Mouse (Mus musculus) forebrain, embryonic 14.5 days (tissue): Measurements from ENCODE around the gene Gm17482. TPM values are rescaled to one million over a fixed set of nuclear protein-coding genes. Genes with fewer than 3 reads are reported as not detected.

Source experiments
- ATAC-seq: fragments of 200-750 bp; cut with Nextera tagmentation; 2 replicates; pipeline ENCODE4 v1.8.0; 2017; ENCODE audit warnings: mild to moderate bottlenecking, moderate library complexity
- DNase-seq: peaks from one replicate; pipeline ENCODE4 v3.0.0-alpha.2; 2015; ENCODE audit warnings: low spot score
- H3K27ac ChIP-seq: fragments of 300-500 bp; sonication (generic); 2 replicates; pipeline ENCODE4 v1.5.1; 2014; ENCODE audit warnings: low read depth, mild to moderate bottlenecking, control low read depth, low read length, moderate library complexity
- H3K27me3 ChIP-seq: fragments of 300-500 bp; sonication (generic); replicated peaks from 2 replicates; pipeline ENCODE4 v1.6.1; 2014; ENCODE audit warnings: low read length, control low read depth, mixed read lengths; ENCODE audit not compliant: control insufficient read depth, insufficient read depth
- H3K36me3 ChIP-seq: fragments of 300-500 bp; sonication (generic); 2 replicates; pipeline ENCODE4 v1.6.1; 2014; ENCODE audit warnings: low read length, control low read depth; ENCODE audit not compliant: control insufficient read depth, insufficient read depth
- H3K4me1 ChIP-seq: fragments of 300-500 bp; sonication (generic); 2 replicates; pipeline ENCODE4 v1.6.1; 2014; ENCODE audit warnings: antibody characterized with exemption, low read length, control low read depth; ENCODE audit not compliant: control insufficient read depth, insufficient read depth
- H3K4me2 ChIP-seq: fragments of 300-500 bp; sonication (generic); 2 replicates; pipeline ENCODE4 v1.6.1; 2014; ENCODE audit warnings: mild to moderate bottlenecking, control low read depth, low read length
- H3K4me3 ChIP-seq: fragments of 300-500 bp; sonication (generic); 2 replicates; pipeline ENCODE4 v1.5.1; 2014; ENCODE audit warnings: low read depth, low read length, control low read depth
- H3K9ac ChIP-seq: fragments of 300-500 bp; sonication (generic); 2 replicates; pipeline ENCODE4 v1.6.1; 2014; ENCODE audit warnings: mild to moderate bottlenecking, low read length, control low read depth, moderate library complexity
- H3K9me3 ChIP-seq: fragments of 300-500 bp; sonication (generic); replicated peaks from 2 replicates; pipeline ENCODE4 v1.6.1; 2016; ENCODE audit warnings: low read length, control low read depth, mixed read lengths; ENCODE audit not compliant: control insufficient read depth
- WGBS: fragments of 180-500 bp; shearing (Covaris S2); extraction: QIAGEN DNeasy Blood & Tissue Kit; methylation state at CpG from one replicate; pipeline ENCODE4 v1.1.7; 2014; 5-methylcytosine and 5-hydroxymethylcytosine counted together
- polyA plus RNA-seq: library from polyadenylated mRNA; unstranded; fragments of >200 nt; fragmentation: Nextera tagmentation; extraction: Ambion mirVana; gene quantifications from 2 replicates; pipeline ENCODE4 v1.2.1, GENCODE M21; 2014

Gm17482 gene
- polyA plus RNA-seq, result not detected in 2 replicates

GRCm38 (mm10) chr6:115227043-115227442, at the start of gene Gm17482:
Gm17482 (plus strand) TSS chr6:115227343.
- Histone ChIP-seq H3K9me3 (no peaks in the 10 kb centered on the region), H3K36me3 (no peaks in the 10 kb centered on the region), H3K4me3 (no peak within 1 kb of the TSS), H3K9ac (no peak within 1 kb of the TSS), H3K27me3 (no peaks in the 10 kb centered on the region), H3K27ac (no peak within 1 kb of the TSS), H3K4me2 (no peak within 1 kb of the TSS), H3K4me1 (no peaks in the 10 kb centered on the region)
- 62% methylated on average over 4 of the region's 4 CpGs for WGBS
- ATAC-seq, result no peak
- no peak for DNase-seq

DNA sequence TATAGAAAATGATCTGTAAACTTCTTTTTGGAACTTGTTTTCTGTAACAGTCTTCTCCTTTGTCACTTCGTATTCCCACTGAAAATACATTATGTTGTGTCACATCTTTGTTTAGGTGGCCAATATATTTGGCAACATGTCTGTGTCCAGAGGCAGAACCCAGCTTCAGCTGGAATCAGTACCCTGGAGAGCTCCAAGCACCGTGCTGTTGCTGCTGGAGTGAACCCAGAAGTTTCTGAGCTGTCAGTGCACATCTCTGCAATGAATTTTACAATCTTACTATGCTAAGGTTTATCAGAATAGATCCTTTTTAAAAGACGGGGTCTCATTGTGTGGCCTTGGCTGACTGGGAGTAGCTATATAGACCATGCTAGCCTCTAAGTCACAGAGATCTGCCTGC, 48.3 kb upstream of the Gm17482 start:
- H3K4me2 ChIP-seq, result no peak overlapping the region
- 0 out of 2 replicates have a peak, but pooled peaks cover 3% of the 10 kb centered on the region for H3K4me1 ChIP-seq
- H3K9ac ChIP-seq, result no peak overlapping the region
- DNase-seq (no peak), ATAC-seq (no peak)
- no peak overlapping the region for H3K4me3 ChIP-seq
- no peaks in the 10 kb centered on the region for H3K27me3 ChIP-seq
- no peaks in the 10 kb centered on the region for H3K36me3 ChIP-seq
- no peaks in the 10 kb centered on the region for H3K9me3 ChIP-seq
- no peak overlapping the region for H3K27ac ChIP-seq
- WGBS, result 44% methylated on average over 3 of the region's 3 CpGs

DNA sequence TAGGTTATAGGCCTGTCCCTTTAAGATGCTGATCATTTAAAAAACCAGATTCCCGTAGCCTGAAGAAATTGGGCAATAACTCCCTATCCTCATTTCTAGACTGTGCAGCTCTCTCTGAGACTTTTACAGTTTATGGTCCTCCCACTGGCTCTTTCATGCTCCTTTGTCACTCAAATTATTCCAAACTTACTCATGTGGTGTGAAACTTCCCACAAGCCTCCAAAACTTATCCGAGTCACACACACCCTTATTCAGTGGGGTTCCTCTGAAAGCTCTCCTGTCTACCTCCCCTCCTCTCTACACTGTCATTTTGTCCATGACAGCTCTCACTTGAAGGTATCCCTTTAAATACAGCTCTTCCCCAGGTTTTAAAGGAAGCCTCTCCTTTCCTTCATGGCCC, 46.0 kb upstream of the Gm17482 start:
- H3K9me3 ChIP-seq, result no peaks in the 10 kb centered on the region
- H3K4me3 ChIP-seq, result no peak overlapping the region
- no peak overlapping the region for H3K4me2 ChIP-seq
- no peak for ATAC-seq
- no peak overlapping the region for H3K9ac ChIP-seq
- DNase-seq, result no peak
- H3K27ac ChIP-seq, result no peak overlapping the region
- H3K4me1 ChIP-seq, result 0 out of 2 replicates have a peak, but pooled peaks cover 3% of the 10 kb centered on the region
- H3K27me3 ChIP-seq, result no peaks in the 10 kb centered on the region
- WGBS, result 70% methylated on average over 2 of the region's 2 CpGs
- H3K36me3 ChIP-seq, result no peaks in the 10 kb centered on the region

DNA sequence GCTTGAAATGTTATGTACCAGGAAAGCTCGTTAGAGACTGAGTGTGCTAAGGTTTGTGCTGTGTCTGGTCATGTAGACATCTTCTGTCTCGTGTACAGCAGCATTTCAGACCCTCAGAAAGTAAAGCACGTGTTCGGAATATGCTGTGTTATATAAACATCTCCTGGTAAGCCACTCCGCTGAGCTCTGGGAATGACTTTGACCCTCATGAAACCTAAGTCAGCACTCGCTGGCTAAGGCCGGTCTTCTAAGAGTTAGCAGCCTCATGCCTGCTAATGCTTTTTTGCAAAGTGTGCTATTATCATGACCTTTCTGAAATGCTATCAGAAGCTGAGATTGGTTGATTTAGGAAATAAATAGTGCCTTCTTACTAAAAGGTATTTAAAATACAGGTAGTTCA, 36.0 kb upstream of the Gm17482 start:
- Histone ChIP-seq H3K27ac (no peak overlapping the region), H3K36me3 (no peaks in the 10 kb centered on the region), H3K4me3 (no peak overlapping the region), H3K9me3 (no peaks in the 10 kb centered on the region), H3K4me1 (no peaks in the 10 kb centered on the region), H3K9ac (no peak overlapping the region), H3K27me3 (no peaks in the 10 kb centered on the region), H3K4me2 (no peak overlapping the region)
- DNase-seq, result no peak
- ATAC-seq, result no peak
- WGBS, result 80% methylated on average over 7 of the region's 7 CpGs

DNA sequence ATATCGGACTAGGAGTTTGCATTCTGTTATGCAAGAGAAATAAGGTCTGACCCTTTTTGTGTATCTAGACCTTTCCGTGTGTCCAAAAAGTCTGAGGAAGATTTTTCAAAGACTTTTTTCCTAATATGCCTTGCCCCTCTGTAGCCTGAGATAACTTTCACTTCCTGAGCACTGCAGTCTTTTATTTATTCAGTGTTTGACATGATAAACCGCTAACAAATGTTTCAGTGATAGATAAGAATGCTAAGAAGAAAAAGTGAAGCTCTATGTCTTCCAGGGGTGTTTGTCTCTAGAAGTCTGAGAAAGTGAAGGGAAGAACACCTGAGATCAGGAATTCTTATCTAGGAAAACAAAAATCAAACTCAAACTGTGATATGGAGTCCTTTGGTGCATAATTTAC, 26.4 kb upstream of the Gm17482 start:
- 98% methylated on average over 3 of the region's 3 CpGs for WGBS
- DNase-seq (no peak), ATAC-seq (no peak)
- H3K9me3 ChIP-seq, result no peaks in the 10 kb centered on the region
- H3K36me3 ChIP-seq, result no peaks in the 10 kb centered on the region
- no peak overlapping the region for H3K27ac ChIP-seq
- no peaks in the 10 kb centered on the region for H3K27me3 ChIP-seq
- no peak overlapping the region for H3K4me2 ChIP-seq
- no peak overlapping the region for H3K4me3 ChIP-seq
- no peak overlapping the region for H3K9ac ChIP-seq
- H3K4me1 ChIP-seq, result no peaks in the 10 kb centered on the region

DNA sequence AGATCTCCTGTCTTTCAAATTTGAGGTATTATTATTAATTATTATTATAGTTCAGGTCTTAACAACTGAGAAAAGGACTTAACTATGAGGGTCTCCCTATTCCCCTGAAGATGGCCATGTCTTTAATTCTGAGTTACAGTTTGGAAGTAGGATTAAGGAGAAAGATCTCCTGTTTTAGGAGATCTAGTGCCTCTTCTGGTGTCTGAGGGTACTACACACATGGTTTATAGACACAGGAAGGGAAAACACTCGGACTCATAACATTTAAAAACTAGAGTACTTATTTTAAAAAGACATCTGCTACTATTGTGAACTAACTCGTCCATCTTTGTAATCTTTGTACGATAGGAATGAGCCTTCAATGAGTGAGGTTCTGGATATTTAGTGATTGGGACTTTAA, 24.1 kb upstream of the Gm17482 start:
- ATAC-seq, result no peak
- WGBS, result 82% methylated on average over 3 of the region's 3 CpGs
- no peaks in the 10 kb centered on the region for H3K36me3 ChIP-seq

DNA sequence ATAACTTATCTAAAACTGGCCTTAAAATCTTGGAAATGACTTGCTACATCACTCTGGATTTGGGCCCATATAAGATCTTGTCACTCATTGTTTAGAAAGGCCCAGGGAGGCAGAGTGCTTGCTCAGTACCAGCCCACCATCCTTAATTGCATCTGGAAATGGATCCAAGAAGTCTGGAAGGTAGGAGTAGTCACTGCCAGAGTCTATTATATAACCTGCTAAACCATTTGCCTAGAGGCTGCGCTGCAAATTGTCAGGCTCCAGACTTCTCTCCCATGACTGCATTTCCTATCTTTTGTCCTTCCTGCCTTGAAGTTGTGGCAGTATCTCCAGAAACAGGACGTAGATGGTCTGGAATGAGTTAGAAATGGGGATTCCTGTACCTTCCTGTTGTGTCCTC, 17.0 kb upstream of the Gm17482 start:
- DNase-seq, result no peak
- no peak overlapping the region for H3K9ac ChIP-seq
- no peak overlapping the region for H3K27ac ChIP-seq

More for the DNA sequence above, 24.1 kb upstream of the Gm17482 start:
- Histone ChIP-seq H3K9ac (no peak overlapping the region), H3K9me3 (no peaks in the 10 kb centered on the region), H3K4me3 (no peak overlapping the region), H3K27me3 (no peaks in the 10 kb centered on the region), H3K27ac (no peak overlapping the region), H3K4me1 (no peaks in the 10 kb centered on the region), H3K4me2 (no peak overlapping the region)
- no peak for DNase-seq

DNA sequence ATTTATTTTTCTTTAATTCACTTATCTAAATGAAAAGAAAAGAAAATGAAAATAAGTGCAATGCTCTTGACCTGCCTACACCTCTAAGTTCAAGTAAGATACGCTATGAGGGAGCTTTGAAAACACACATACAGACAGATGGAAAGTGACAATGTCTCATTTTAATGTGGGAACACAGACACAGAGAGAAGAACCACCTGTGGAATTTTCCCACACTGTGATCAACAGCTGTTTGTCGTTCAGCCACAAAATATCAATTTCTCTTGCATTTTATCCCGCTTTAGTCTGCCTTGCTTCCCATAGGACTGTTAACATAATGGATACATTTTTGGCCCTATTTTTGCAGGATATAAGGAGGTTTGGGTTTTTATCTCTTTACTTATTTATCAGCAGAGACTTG, 16.3 kb upstream of the Gm17482 start:
- H3K27me3 ChIP-seq, result no peaks in the 10 kb centered on the region
- no peaks in the 10 kb centered on the region for H3K4me1 ChIP-seq
- 88% methylated on average over 3 of the region's 3 CpGs for WGBS
- no peak overlapping the region for H3K9ac ChIP-seq
- no peak overlapping the region for H3K27ac ChIP-seq
- no peak overlapping the region for H3K4me3 ChIP-seq
- DNase-seq, result no peak
- no peaks in the 10 kb centered on the region for H3K36me3 ChIP-seq
- no peak overlapping the region for H3K4me2 ChIP-seq
- no peak for ATAC-seq
- H3K9me3 ChIP-seq, result no peaks in the 10 kb centered on the region

More for the DNA sequence above, 17.0 kb upstream of the Gm17482 start:
- H3K4me3 ChIP-seq, result no peak overlapping the region
- 83% methylated on average over 2 of the region's 2 CpGs for WGBS
- no peaks in the 10 kb centered on the region for H3K4me1 ChIP-seq
- no peaks in the 10 kb centered on the region for H3K9me3 ChIP-seq
- no peak for ATAC-seq
- H3K4me2 ChIP-seq, result no peak overlapping the region
- no peaks in the 10 kb centered on the region for H3K36me3 ChIP-seq
- H3K27me3 ChIP-seq, result no peaks in the 10 kb centered on the region

DNA sequence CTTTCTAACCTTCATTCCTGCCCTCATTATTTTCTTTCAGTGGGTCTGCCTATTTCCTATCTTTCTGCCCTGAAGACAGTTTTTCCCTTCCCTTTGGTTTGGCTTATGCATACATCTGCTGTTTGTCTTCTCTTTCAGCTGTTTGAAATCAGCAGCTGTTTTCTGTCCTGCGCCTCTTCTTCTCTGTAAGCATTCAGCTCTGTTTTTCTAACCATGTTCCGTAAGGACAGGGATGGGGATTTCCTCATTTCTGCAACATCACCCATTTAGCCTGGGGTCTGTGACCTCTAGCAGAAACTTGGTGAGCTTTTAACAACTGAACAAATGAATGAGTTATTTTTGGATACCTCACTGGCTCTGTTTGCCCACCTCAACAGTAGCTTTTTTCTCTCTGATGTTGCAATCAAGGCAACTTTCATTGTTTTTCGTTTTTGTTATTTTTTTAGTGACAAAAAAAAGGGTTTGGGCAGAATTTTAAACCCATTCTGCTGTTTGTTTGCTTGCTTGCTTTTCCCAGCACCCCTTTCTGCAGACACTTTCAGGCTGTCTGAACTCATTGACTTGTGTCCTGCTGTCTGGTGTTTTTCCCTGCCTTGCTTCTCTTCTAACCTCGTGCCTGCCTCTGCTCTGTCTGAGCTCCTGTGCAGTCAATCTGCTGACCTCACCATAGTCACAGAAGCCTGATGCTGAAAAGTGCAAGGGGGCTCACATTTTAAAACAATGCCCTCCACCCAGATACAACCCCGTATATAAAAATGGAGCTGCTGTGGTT, 14.8 kb upstream of the Gm17482 start:
- H3K4me1 ChIP-seq, result no peaks in the 10 kb centered on the region
- no peak overlapping the region for H3K9ac ChIP-seq
- no peaks in the 10 kb centered on the region for H3K27me3 ChIP-seq
- H3K36me3 ChIP-seq, result no peaks in the 10 kb centered on the region
- H3K4me3 ChIP-seq, result no peak overlapping the region
- no peaks in the 10 kb centered on the region for H3K9me3 ChIP-seq
- ATAC-seq, result no peak
- H3K27ac ChIP-seq, result no peak overlapping the region
- 71% methylated on average over 5 of the region's 5 CpGs for WGBS
- H3K4me2 ChIP-seq, result no peak overlapping the region
- no peak for DNase-seq
